Mouse (Mus musculus): ENCODE measurements around the gene Acr. TPM values are rescaled to one million over a fixed set of nuclear protein-coding genes. Genes with fewer than 3 reads are reported as not detected.

Gene Acr
- polyA plus RNA-seq, 1 experiment from 2014 or later: not detected

DNA sequence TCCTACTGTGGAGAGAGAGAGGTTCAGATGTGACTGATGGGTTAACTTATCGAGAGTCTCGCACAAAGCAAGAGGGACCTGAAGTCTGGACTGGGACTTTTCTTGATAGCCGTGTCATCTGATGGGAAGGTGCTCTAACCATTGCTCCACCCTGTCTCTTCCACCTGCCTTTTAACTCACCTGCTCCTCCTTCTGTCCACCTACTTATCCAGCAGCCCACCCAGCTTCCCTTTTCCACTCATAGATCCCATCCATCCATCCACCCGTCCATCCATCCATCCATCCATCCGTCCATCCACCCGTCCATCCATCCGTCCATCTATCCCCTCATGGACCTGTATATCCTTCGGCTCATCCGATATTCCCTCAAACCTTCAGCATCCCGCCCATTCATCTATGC is 39.2 kb upstream of the Acr start:
- no peak for ATAC-seq (ENCODE audit: insufficient number of reproducible peaks, low FRiP score, low TSS enrichment, low read depth)
- no peaks in the 10 kb centered on the region for H3K9me3 ChIP-seq
- H3K27ac ChIP-seq: no peak overlapping the region
- peaks cover 15% of the 10 kb centered on the region for H3K4me1 ChIP-seq
- no peak overlapping the region for H3K9ac ChIP-seq
- H3K4me2 ChIP-seq: no peak overlapping the region
- 93% methylated on average over 10 of the region's 10 CpGs for WGBS
- peaks cover 17% of the 10 kb centered on the region for H3K27me3 ChIP-seq
- H3K36me3 ChIP-seq: 0 out of 2 replicates have a peak, but pooled peaks cover 11% of the 10 kb centered on the region
- H3K4me3 ChIP-seq: no peak overlapping the region

DNA sequence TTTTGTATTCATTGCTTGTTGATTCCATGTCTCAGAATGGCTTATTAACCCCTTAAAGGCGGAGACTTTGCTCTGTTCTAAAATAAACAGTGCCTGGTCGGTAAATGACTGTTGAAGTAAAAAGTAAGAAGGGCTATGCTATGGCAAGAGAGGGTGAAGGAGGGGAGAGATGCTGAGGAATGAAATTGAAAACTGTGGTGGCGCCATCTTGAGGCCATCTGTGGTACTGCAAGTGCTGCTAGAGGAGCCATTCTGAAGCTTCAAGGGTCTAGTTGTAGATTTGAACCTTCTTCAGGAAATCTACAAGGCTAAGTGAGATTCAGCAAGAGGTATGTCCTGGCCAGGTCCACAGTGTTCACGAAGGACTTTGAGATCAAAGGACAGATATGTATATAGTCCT is 37.8 kb upstream of the Acr start:
- H3K27ac ChIP-seq: no peak overlapping the region
- H3K4me3 ChIP-seq: no peak overlapping the region
- 0 out of 2 replicates have a peak, but pooled peaks cover 11% of the 10 kb centered on the region for H3K36me3 ChIP-seq
- 8% methylated on average over 4 of the region's 4 CpGs for WGBS
- H3K4me2 ChIP-seq: no peak overlapping the region
- peaks cover 5% of the 10 kb centered on the region for H3K4me1 ChIP-seq
- no peaks in the 10 kb centered on the region for H3K9me3 ChIP-seq
- ATAC-seq (ENCODE audit: insufficient number of reproducible peaks, low FRiP score, low TSS enrichment, low read depth): no peak
- peaks cover 3% of the 10 kb centered on the region; the same call in 1 of the 2 replicates for H3K27me3 ChIP-seq
- no peak overlapping the region for H3K9ac ChIP-seq

DNA sequence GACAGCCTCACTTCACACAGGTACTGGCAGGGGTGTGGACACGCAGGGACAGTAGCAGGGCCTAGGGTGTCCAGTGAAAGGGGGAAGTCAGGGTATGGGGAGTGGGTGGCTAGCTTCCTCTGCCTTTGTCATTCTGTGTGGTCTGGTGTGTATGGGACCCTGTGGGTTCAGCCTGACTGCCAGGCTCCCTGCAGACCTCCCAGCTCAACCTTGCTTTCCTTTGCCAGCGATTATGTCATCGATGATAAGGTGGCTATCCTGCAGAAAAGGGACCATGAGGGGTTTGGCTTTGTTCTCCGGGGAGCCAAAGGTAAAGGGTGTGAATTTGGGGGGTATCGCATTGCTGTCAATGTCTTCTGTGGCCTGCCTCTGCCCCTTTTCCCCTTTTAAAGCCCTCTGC is 36.7 kb upstream of the Acr start:
- Histone ChIP-seq H3K4me3 (no peak overlapping the region), H3K9me3 (no peaks in the 10 kb centered on the region), H3K27me3 (no peaks in the 10 kb centered on the region), H3K27ac (no peak overlapping the region), H3K4me2 (no peak overlapping the region), H3K9ac (no peak overlapping the region), H3K4me1 (peaks cover 5% of the 10 kb centered on the region), H3K36me3 (0 out of 2 replicates have a peak, but pooled peaks cover 11% of the 10 kb centered on the region)
- no peak for ATAC-seq (ENCODE audit: insufficient number of reproducible peaks, low FRiP score, low TSS enrichment, low read depth)
- whole genome bisulfite sequencing: 90% methylated on average over 5 of the region's 5 CpGs

DNA sequence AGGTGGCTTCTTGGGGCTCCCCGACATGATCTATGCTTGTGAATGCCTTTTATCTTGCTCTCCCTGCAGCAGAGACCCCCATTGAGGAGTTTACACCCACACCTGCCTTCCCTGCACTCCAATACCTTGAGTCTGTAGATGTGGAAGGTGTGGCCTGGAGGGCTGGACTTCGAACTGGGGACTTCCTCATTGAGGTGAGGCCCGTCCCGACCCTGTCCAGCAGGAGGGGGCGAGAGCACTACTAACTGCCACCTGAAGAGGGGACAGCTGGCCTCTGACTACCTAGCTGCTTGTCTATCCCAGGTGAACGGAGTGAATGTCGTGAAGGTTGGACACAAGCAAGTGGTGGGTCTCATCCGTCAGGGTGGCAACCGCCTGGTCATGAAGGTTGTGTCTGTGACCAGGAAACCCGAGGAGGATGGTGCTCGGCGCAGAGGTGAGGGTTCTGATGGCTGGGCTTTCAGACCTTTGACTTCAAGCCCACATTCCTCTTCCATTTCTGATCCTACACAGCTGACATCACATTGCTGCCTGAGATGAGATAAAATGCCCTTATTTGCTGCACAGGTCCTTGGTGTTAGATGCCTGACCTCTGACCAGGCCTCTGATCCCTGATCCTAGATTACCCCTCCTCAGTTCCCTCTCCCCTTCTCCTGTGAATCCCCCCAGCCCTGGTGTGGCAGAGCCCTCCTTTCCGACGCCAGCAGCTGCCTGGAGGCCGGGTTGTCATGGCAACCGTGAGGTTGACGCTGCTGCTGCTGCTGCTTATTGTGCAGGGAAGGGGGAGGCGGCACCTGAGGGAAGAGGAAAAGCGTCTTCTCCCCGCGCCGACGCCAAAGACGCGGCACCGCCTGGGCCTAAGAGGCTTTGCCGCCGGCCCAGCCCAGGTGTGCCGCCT is 35.9 kb upstream of the Acr start:
- Histone ChIP-seq H3K27ac (no peak overlapping the region), H3K9me3 (no peaks in the 10 kb centered on the region), H3K4me1 (peaks cover 5% of the 10 kb centered on the region), H3K27me3 (no peaks in the 10 kb centered on the region), H3K9ac (no peak overlapping the region), H3K36me3 (0 out of 2 replicates have a peak, but pooled peaks cover 11% of the 10 kb centered on the region), H3K4me2 (no peak overlapping the region), H3K4me3 (no peak overlapping the region)
- ATAC-seq (ENCODE audit: insufficient number of reproducible peaks, low FRiP score, low TSS enrichment, low read depth): no peak
- 28% methylated on average over 29 of the region's 29 CpGs for WGBS

DNA sequence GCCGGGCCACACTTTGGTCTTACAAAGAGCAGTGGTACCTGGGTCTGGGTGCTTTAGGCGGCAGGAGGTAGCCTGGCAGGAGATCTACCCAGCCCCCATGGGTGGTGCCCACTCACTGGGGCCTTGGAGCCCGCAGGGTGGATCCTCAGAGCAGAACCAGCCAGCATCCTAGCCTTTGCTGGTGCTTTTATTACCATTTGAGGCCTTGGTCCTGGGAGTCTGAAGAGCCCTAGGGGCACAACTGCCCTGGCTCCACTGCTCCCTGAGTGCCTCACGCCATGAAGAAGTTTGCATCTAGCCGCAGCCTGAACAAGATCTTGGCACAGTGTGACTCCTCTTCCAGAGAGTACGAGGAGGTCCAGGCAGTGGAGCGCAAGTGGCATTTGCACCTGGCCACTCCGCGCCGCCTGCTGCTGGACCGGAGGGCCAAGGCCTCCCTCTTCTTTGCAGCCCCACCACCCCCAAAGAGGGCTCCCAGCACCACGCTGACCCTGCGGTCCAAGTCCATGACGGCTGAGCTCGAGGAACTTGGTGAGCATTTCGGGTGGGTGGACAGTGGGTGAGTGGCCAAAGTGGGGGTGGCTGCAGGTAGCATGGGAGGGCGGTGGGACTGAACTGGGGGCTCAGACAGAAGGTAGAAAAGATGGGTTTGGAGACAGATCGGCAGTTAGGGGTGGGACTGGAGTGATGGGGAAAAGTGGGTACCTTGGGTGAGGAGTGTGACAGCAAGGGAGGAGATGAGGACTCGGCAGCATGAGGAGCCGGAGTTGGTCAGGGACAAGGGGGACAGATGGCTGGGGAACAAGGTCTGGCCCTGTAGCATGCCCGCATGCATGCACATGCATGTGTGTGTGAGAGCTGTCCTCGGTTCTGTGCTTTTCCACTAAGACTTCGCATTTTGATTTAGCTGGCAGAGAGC is 34.9 kb upstream of the Acr start:
- no peaks in the 10 kb centered on the region for H3K27me3 ChIP-seq
- H3K4me2 ChIP-seq: no peak overlapping the region
- H3K9ac ChIP-seq: no peak overlapping the region
- no peak overlapping the region for H3K4me3 ChIP-seq
- H3K27ac ChIP-seq: no peak overlapping the region
- H3K4me1 ChIP-seq: peaks cover 5% of the 10 kb centered on the region
- 0 out of 2 replicates have a peak, but pooled peaks cover 11% of the 10 kb centered on the region for H3K36me3 ChIP-seq
- H3K9me3 ChIP-seq: no peaks in the 10 kb centered on the region
- 73% methylated on average over 23 of the region's 23 CpGs for WGBS
- ATAC-seq (ENCODE audit: insufficient number of reproducible peaks, low FRiP score, low TSS enrichment, low read depth): no peak

DNA sequence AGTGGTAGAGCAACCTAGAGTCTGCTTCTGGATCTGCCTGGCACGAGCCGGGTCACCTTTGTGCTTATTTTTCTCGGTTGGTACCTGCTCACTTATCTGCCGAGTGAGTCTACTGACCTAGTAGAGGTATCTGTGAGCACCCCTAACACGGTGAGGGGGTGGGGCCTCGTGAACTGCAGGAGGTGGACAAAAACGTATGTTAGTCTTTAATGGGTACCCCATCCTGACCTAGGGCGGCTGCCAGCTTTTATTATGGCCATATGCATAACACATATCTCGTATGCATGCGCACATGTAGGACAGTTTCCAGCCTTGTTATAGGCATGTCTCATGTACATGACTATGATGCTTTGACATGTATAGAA is 34.3 kb upstream of the Acr start:
- no peak for ATAC-seq (ENCODE audit: insufficient number of reproducible peaks, low FRiP score, low TSS enrichment, low read depth)
- Histone ChIP-seq H3K27ac (no peak overlapping the region), H3K4me3 (no peak overlapping the region), H3K27me3 (no peaks in the 10 kb centered on the region), H3K9me3 (no peaks in the 10 kb centered on the region), H3K9ac (no peak overlapping the region), H3K36me3 (0 out of 2 replicates have a peak, but pooled peaks cover 11% of the 10 kb centered on the region), H3K4me2 (no peak overlapping the region), H3K4me1 (peaks cover 5% of the 10 kb centered on the region)
- 85% methylated on average over 10 of the region's 10 CpGs for WGBS

DNA sequence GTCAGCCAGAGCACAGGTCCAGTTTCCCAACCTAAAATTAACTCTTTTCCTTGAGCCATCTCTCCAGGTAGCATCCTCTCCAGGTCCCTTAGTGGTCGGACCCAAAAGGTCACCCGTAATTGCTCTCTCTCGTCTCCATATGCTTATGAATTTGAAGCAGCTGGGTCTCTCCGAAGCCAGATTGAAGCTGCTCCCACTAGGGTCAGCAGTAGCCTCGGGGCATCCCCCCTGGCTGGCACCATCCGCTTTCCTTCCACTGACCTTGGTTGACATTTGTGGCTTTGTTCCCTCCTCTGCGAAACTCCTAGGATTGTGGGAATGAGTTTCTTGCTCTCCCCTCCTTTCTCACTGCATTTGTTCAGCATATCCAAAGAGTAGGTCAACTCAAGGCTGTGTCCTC is 24.0 kb upstream of the Acr start:
- H3K4me2 ChIP-seq: no peak overlapping the region
- H3K4me1 ChIP-seq: peaks cover 8% of the 10 kb centered on the region
- H3K27ac ChIP-seq: no peak overlapping the region
- H3K9ac ChIP-seq: no peak overlapping the region
- H3K27me3 ChIP-seq: peaks cover 31% of the 10 kb centered on the region
- no peaks in the 10 kb centered on the region for H3K9me3 ChIP-seq
- H3K4me3 ChIP-seq: no peak overlapping the region
- no peak for ATAC-seq (ENCODE audit: insufficient number of reproducible peaks, low FRiP score, low TSS enrichment, low read depth)
- WGBS: 76% methylated on average over 7 of the region's 7 CpGs
- peaks cover 22% of the 10 kb centered on the region for H3K36me3 ChIP-seq

DNA sequence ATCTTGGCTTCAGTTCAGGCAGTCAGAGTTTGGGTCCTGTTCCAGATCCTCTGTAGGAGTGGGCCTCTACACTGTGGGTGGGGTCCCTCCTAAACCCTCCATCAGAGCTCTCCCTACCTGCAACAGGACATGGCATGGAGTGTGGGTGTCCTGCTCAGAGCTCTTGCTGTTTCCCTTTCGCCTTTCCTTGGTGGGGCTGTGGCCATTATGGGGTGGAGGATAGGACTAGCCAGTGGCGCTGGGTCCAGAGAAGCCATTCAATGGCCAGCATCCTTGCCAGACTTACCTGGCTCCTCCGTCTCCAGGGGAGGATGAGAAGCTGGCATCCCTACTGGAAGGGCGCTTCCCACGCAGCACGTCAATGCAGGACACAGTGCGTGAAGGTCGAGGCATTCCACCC is 20.8 kb upstream of the Acr start:
- Histone ChIP-seq H3K36me3 (peaks cover 38% of the 10 kb centered on the region), H3K9me3 (no peaks in the 10 kb centered on the region), H3K27me3 (peaks cover 31% of the 10 kb centered on the region), H3K4me2 (peak overlapping the region; percentile 48), H3K9ac (no peak overlapping the region), H3K4me1 (peaks cover 8% of the 10 kb centered on the region), H3K27ac (no peak overlapping the region), H3K4me3 (peak overlapping the region; percentile 33)
- 70% methylated on average over 8 of the region's 8 CpGs for WGBS
- no peak for ATAC-seq (ENCODE audit: insufficient number of reproducible peaks, low FRiP score, low TSS enrichment, low read depth)

DNA sequence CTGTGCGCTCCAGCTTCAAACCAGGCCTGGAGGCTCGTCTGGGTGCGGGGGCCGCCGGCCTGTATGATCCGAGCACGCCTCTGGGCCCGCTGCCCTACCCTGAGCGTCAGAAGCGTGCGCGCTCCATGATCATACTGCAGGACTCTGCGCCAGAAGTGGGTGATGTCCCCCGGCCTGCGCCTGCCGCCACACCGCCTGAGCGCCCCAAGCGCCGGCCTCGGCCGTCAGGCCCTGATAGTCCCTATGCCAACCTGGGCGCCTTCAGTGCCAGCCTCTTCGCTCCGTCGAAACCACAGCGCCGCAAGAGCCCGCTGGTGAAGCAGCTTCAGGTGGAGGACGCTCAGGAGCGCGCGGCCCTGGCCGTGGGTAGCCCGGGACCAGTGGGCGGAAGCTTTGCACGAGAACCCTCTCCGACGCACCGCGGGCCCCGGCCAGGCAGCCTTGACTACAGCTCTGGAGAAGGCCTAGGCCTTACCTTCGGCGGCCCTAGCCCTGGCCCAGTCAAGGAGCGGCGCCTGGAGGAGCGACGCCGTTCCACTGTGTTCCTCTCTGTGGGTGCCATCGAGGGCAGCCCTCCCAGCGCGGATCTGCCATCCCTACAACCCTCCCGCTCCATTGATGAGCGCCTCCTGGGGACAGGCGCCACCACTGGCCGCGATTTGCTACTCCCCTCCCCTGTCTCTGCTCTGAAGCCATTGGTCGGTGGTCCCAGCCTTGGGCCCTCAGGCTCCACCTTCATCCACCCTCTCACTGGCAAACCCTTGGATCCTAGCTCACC is 20.1 kb upstream of the Acr start:
- Histone ChIP-seq H3K4me2 (peak overlapping the region; percentile 48), H3K4me1 (peaks cover 8% of the 10 kb centered on the region), H3K36me3 (peaks cover 35% of the 10 kb centered on the region), H3K9me3 (no peaks in the 10 kb centered on the region), H3K27ac (no peak overlapping the region), H3K9ac (peak overlapping the region; percentile 8; the same call in 1 of the 2 replicates), H3K27me3 (peaks cover 31% of the 10 kb centered on the region), H3K4me3 (peak overlapping the region; percentile 33)
- peak; percentile 12; the same call in 1 of the 2 replicates for ATAC-seq (ENCODE audit: insufficient number of reproducible peaks, low FRiP score, low TSS enrichment, low read depth)
- WGBS: 24% methylated on average over 58 of the region's 58 CpGs

DNA sequence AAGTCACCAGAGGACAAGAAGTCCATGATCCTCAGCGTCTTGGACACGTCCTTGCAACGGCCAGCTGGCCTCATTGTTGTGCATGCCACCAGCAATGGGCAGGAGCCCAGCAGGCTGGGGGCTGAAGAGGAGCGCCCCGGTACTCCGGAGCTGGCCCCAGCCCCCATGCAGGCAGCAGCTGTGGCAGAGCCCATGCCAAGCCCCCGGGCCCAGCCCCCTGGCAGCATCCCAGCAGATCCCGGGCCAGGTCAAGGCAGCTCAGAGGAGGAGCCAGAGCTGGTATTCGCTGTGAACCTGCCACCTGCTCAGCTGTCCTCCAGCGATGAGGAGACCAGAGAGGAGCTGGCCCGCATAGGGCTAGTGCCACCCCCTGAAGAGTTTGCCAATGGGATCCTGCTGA is 19.3 kb upstream of the Acr start:
- no peak overlapping the region for H3K9ac ChIP-seq
- H3K27ac ChIP-seq: no peak overlapping the region
- WGBS: 31% methylated on average over 11 of the region's 11 CpGs

DNA sequence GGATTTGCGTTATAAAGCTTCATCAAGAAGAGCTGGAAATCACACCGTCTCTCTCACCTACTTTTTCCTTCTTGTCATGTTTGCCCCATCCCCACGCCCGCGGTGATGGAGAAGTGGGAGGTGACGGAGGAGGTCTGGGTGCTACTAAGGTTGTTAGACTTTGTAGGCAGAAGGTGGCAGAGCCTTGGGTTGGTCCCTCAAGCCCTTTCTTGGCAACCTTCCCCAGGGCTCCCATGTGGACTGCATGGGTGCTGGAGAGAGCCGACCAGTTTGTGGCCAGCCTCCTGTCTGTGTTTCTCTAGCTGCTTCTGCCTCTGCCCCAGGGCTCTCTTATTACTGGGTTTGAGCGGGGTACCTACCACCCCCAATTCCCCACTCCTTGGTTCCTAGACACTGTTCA is 17.6 kb upstream of the Acr start:
- H3K36me3 ChIP-seq: peaks cover 29% of the 10 kb centered on the region
- H3K27ac ChIP-seq: no peak overlapping the region

More for the DNA sequence above, 19.3 kb upstream of the Acr start:
- no peak overlapping the region for H3K4me3 ChIP-seq
- H3K4me1 ChIP-seq: peaks cover 8% of the 10 kb centered on the region
- H3K27me3 ChIP-seq: peaks cover 31% of the 10 kb centered on the region
- peak overlapping the region; percentile 48; the same call in 1 of the 2 replicates for H3K4me2 ChIP-seq
- no peaks in the 10 kb centered on the region for H3K9me3 ChIP-seq
- ATAC-seq (ENCODE audit: insufficient number of reproducible peaks, low FRiP score, low TSS enrichment, low read depth): no peak
- H3K36me3 ChIP-seq: peaks cover 29% of the 10 kb centered on the region

More for the DNA sequence above, 17.6 kb upstream of the Acr start:
- no peak for ATAC-seq (ENCODE audit: insufficient number of reproducible peaks, low FRiP score, low TSS enrichment, low read depth)
- H3K9me3 ChIP-seq: no peaks in the 10 kb centered on the region
- no peak overlapping the region for H3K9ac ChIP-seq
- H3K4me1 ChIP-seq: peaks cover 8% of the 10 kb centered on the region
- 88% methylated on average over 8 of the region's 8 CpGs for WGBS
- no peak overlapping the region for H3K4me2 ChIP-seq
- H3K4me3 ChIP-seq: no peak overlapping the region
- peaks cover 38% of the 10 kb centered on the region for H3K27me3 ChIP-seq

Measured in limb, embryonic 15.5 days (tissue).